Mouse (Mus musculus) CH12.LX (cell line): ENCODE data around the gene Fgfr2. TPM values are rescaled to one million over a fixed set of nuclear protein-coding genes. Genes with fewer than 3 reads are reported as not detected.

ENCODE experiments used
- DNase-seq: peaks from one replicate; pipeline ENCODE4 v3.0.0-alpha.2; 2013; ENCODE audit errors: extremely low read depth
- H3K27ac ChIP-seq: 2 replicates; pipeline ENCODE4 v1.5.1; 2012; ENCODE audit warnings: low read depth, mild to moderate bottlenecking, control low read depth, moderate library complexity; ENCODE audit not compliant: insufficient read depth
- H3K27me3 ChIP-seq: replicated peaks from 2 replicates; pipeline ENCODE3; 2012; ENCODE audit warnings: inconsistent platforms
- H3K36me3 ChIP-seq, 2 experiments: replicated peaks in 1 of 2; 2 replicates each; pipeline versions ENCODE3 to v1.6.1; 2012; ENCODE audit warnings: inconsistent platforms in 1 of 2, low read length in 1 of 2, mild to moderate bottlenecking in 1 of 2, mixed read lengths in 1 of 2, moderate library complexity in 1 of 2; ENCODE audit not compliant: control insufficient read depth in 1 of 2, insufficient read depth in 1 of 2
- H3K4me1 ChIP-seq, 2 experiments: 2 replicates each; pipeline ENCODE4 v1.6.1; 2012; ENCODE audit warnings: inconsistent platforms in 1 of 2, moderate library complexity in 1 of 2; ENCODE audit not compliant: insufficient read depth in 2 of 2, control insufficient read depth in 1 of 2
- H3K4me2 ChIP-seq: 2 replicates; pipeline ENCODE4 v1.6.1; 2012; ENCODE audit warnings: low read depth, mild to moderate bottlenecking, control low read depth; ENCODE audit not compliant: poor library complexity, insufficient read depth, severe bottlenecking
- H3K4me3 ChIP-seq, 3 experiments: fragments of 150-350 bp in 1 of 3; sonication (generic) in 1 of 3; replicated peaks in 1 of 3; 2 replicates each; pipeline versions ENCODE3 to v1.5.1; 2011 to 2012; ENCODE audit warnings: low read depth in 2 of 3, low read length in 2 of 3, mild to moderate bottlenecking in 2 of 3, moderate library complexity in 2 of 3, control low read depth in 1 of 3, improper control_type of control experiment in 1 of 3, inconsistent platforms in 1 of 3, mixed read lengths in 1 of 3; ENCODE audit not compliant: poor library complexity in 1 of 3
- H3K79me2 ChIP-seq: replicated peaks from 2 replicates; pipeline ENCODE4 v1.6.1; 2012; ENCODE audit warnings: mild to moderate bottlenecking, moderate library complexity; ENCODE audit not compliant: control insufficient read depth, poor library complexity, insufficient read depth, severe bottlenecking; ENCODE audit errors: extremely low read depth
- H3K9ac ChIP-seq: 2 replicates; pipeline ENCODE4 v1.6.1; 2012; ENCODE audit warnings: low read depth, mild to moderate bottlenecking, control low read depth, moderate library complexity; ENCODE audit not compliant: insufficient read depth
- H3K9me3 ChIP-seq: replicated peaks from 2 replicates; pipeline ENCODE3; 2012; ENCODE audit warnings: low read length, inconsistent platforms, mixed read lengths
- CHD2 ChIP-seq: IDR thresholded peaks from 2 replicates; pipeline ENCODE4 v1.6.1; 2011; ENCODE audit warnings: low read length, improper control_type of control experiment
- CTCF ChIP-seq, 2 experiments: IDR thresholded peaks in 1 of 2; conservative IDR thresholded peaks in 1 of 2; 2 replicates each; pipeline ENCODE4 v1.5.1; 2011 to 2012; ENCODE audit warnings: low read depth in 2 of 2, low read length in 2 of 2, improper control_type of control experiment in 1 of 2, inconsistent platforms in 1 of 2, mild to moderate bottlenecking in 1 of 2, moderate library complexity in 1 of 2
- ELF1 ChIP-seq: IDR thresholded peaks from 2 replicates; pipeline ENCODE4 v1.6.1; 2014; ENCODE audit warnings: low read depth, mild to moderate bottlenecking, inconsistent platforms, low read length, improper control_type of control experiment
- ETS1 ChIP-seq: conservative IDR thresholded peaks from 2 replicates; pipeline ENCODE4 v1.6.1; 2012; ENCODE audit warnings: low read depth, mild to moderate bottlenecking, inconsistent platforms, low read length, improper control_type of control experiment, moderate library complexity
- IRF4 ChIP-seq: IDR thresholded peaks from 2 replicates; pipeline ENCODE4 v1.6.1; 2014; ENCODE audit warnings: low read depth, mild to moderate bottlenecking, inconsistent platforms, low read length, improper control_type of control experiment
- JUN ChIP-seq: IDR thresholded peaks from 2 replicates; pipeline ENCODE4 v1.6.1; 2011; ENCODE audit warnings: low read depth, mild to moderate bottlenecking, low read length, improper control_type of control experiment, moderate library complexity; ENCODE audit not compliant: insufficient read depth
- JUND ChIP-seq: conservative IDR thresholded peaks from 2 replicates; pipeline ENCODE4 v1.6.1; 2011; ENCODE audit warnings: low read depth, low read length, improper control_type of control experiment
- KAT2A ChIP-seq: IDR thresholded peaks from 2 replicates; pipeline ENCODE4 v1.6.1; 2012; ENCODE audit warnings: low read length, improper control_type of control experiment, inconsistent platforms; ENCODE audit not compliant: insufficient replicate concordance
- MEF2A ChIP-seq: IDR thresholded peaks from 2 replicates; pipeline ENCODE4 v1.6.1; 2014; ENCODE audit warnings: low read depth, mild to moderate bottlenecking, inconsistent platforms, low read length, improper control_type of control experiment, borderline replicate concordance
- MXI1 ChIP-seq: IDR thresholded peaks from 2 replicates; pipeline ENCODE4 v1.6.1; 2011; ENCODE audit warnings: mild to moderate bottlenecking, low read depth, low read length, improper control_type of control experiment
- NELFE ChIP-seq: IDR thresholded peaks from 2 replicates; pipeline ENCODE4 v1.6.1; 2011; ENCODE audit warnings: low read depth, low read length, improper control_type of control experiment
- NRF1 ChIP-seq: IDR thresholded peaks from 2 replicates; pipeline ENCODE4 v1.6.1; 2014; ENCODE audit warnings: low read depth, mild to moderate bottlenecking, inconsistent platforms, low read length, improper control_type of control experiment, moderate library complexity
- PAX5 ChIP-seq: IDR thresholded peaks from 2 replicates; pipeline ENCODE4 v1.6.1; 2012; ENCODE audit warnings: low read length, inconsistent platforms, mixed read lengths
- POLR2AphosphoS2 ChIP-seq: IDR thresholded peaks from 2 replicates; pipeline ENCODE4 v1.6.1; 2011; ENCODE audit warnings: low read depth, low read length, improper control_type of control experiment
- RAD21 ChIP-seq: IDR thresholded peaks from 2 replicates; pipeline ENCODE4 v1.6.1; 2011; ENCODE audit warnings: low read depth, mild to moderate bottlenecking, low read length, improper control_type of control experiment, moderate library complexity
- RCOR1 ChIP-seq: conservative IDR thresholded peaks from 2 replicates; pipeline ENCODE4 v1.6.1; 2012; ENCODE audit warnings: low read depth, mild to moderate bottlenecking, inconsistent platforms, low read length, improper control_type of control experiment
- UBTF ChIP-seq: IDR thresholded peaks from 2 replicates; pipeline ENCODE4 v1.6.1; 2012; ENCODE audit warnings: low read depth, mild to moderate bottlenecking, inconsistent platforms, low read length, improper control_type of control experiment, moderate library complexity
- USF1 ChIP-seq: IDR thresholded peaks from 2 replicates; pipeline ENCODE4 v1.6.1; 2014; ENCODE audit warnings: low read depth, mild to moderate bottlenecking, inconsistent platforms, low read length, improper control_type of control experiment
- USF2 ChIP-seq: conservative IDR thresholded peaks from 2 replicates; pipeline ENCODE4 v1.6.1; 2011; ENCODE audit warnings: low read depth, low read length, improper control_type of control experiment
- ZC3H11A ChIP-seq: IDR thresholded peaks from 2 replicates; pipeline ENCODE4 v1.6.1; 2012; ENCODE audit warnings: low read depth, mild to moderate bottlenecking, inconsistent platforms, low read length, improper control_type of control experiment
- ZMIZ1 ChIP-seq: IDR thresholded peaks from 2 replicates; pipeline ENCODE4 v1.6.1; 2012; ENCODE audit warnings: low read depth, mild to moderate bottlenecking, inconsistent platforms, low read length, improper control_type of control experiment
- dilution Hi-C: fragments of 300-500 bp; cut with MboI; formaldehyde crosslinking; loops from 2 replicates; pipeline ENCODE4 v1.14.3; 2020; ENCODE audit warnings: low sequenced_read_pairs; ENCODE audit not compliant: extremely low pct_unique_long_range_greater_than_20kb, extremely low pct_ligation_motif_present
- in situ Hi-C: fragments of 300-500 bp; cut with MboI; formaldehyde crosslinking; loops from 3 replicates; pipeline ENCODE4 v1.14.3; 2019; ENCODE audit warnings: low sequenced_read_pairs, low pct_ligation_motif_present, low pct_unique_long_range_greater_than_20kb, mixed read lengths
- polyA plus RNA-seq: library from polyadenylated mRNA; unstranded; fragments of >175 nt; gene quantifications from 2 replicates; pipeline ENCODE4 v1.2.1, GENCODE M21; 2012; ENCODE audit warnings: low read depth; ENCODE audit not compliant: insufficient read length
- total RNA-seq, 2 experiments: library from RNA; depleted of rRNA; stranded (reverse); fragments of 300-350 nt in 1 of 2; fragments of >200 nt in 1 of 2; gene quantifications; 2 replicates each; pipeline ENCODE4 v1.2.3; 2012 to 2014

The Fgfr2 gene
- total and polyA plus RNA-seq, 3 experiments: not detected

DNA sequence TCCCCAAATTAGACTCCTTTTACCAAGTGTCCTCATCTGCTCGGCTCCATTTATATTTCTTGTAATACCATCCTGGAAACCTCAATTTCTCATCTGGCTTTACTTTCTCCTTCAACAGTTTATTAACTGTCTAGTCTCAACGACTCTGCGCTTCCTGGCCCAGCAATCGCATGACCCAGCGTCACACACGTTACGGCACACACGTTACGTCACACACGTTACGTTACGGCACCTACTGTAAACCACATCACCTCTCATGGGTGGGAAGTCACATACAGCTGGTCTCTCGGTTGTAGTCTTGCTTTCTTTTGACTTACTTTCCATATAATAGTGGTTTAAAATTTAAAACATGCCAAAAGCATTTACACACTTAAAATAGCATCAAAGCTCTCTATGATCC, 1767.0 kb downstream of the Fgfr2 start:
- dilution Hi-C loops: no loop called here
- no peak overlapping the region for H3K9ac ChIP-seq
- H3K36me3 ChIP-seq: peaks cover 35 to 73% of the 10 kb centered on the region in 2 experiments
- no peak overlapping the region for H3K4me3 ChIP-seq
- no peak overlapping the region for H3K4me2 ChIP-seq
- peaks cover 3 to 7% of the 10 kb centered on the region in 2 experiments for H3K4me1 ChIP-seq
- TF ChIP-seq RAD21 (no peak), UBTF (no peak), JUN (no peak), KAT2A (no peak), MEF2A (no peak), ELF1 (no peak), NELFE (no peak), IRF4 (no peak), CHD2 (no peak), ETS1 (no peak), USF1 (no peak), JUND (no peak), POLR2AphosphoS2 (no peak), RCOR1 (no peak)
- DNase-seq: no peak
- no peaks in the 10 kb centered on the region for H3K27me3 ChIP-seq
- no peak overlapping the region for H3K27ac ChIP-seq
- H3K79me2 ChIP-seq: peaks cover 3% of the 10 kb centered on the region; the same call in 1 of the 2 replicates
- in situ Hi-C loops: no loop called here
- no peaks in the 10 kb centered on the region for H3K9me3 ChIP-seq

- H3K36me3 ChIP-seq: peaks cover 36 to 87% of the 10 kb centered on the region in 2 experiments
- TF ChIP-seq ZMIZ1: no peak
- TF ChIP-seq MXI1: no peak
- TF ChIP-seq PAX5: no peak
- no peak for TF ChIP-seq ETS1
- no peak for TF ChIP-seq UBTF
- no peak for TF ChIP-seq NRF1
- TF ChIP-seq RCOR1: no peak
- TF ChIP-seq CTCF (conservative IDR thresholded peaks at IDR 0.05 in 1 of 2, IDR thresholded peaks at IDR 0.05 in 1 of 2; ENCODE audit: low read depth in 2 of 2, low read length in 2 of 2): no peak
- TF ChIP-seq USF2: no peak
- TF ChIP-seq ZC3H11A: no peak
- H3K27ac ChIP-seq: no peak overlapping the region
Measured at GRCm38 (mm10) chr7:131345856-131346541, 1777.2 kb downstream of the Fgfr2 start.

More at GRCm38 (mm10) chr7:131345856-131346541, 1777.2 kb downstream of the Fgfr2 start:
- no peak for DNase-seq
- Histone ChIP-seq H3K4me2 (no peak overlapping the region), H3K9ac (no peak overlapping the region), H3K4me3 (no peak overlapping the region), H3K9me3 (no peaks in the 10 kb centered on the region), H3K79me2 (no peaks in the 10 kb centered on the region), H3K4me1 (no peaks in the 10 kb centered on the region), H3K27me3 (no peaks in the 10 kb centered on the region)
- dilution Hi-C loops (no loop called here), in situ Hi-C loops (no loop called here)
